34 mouse cellular contexts compared by ENCODE assay signal in the genomic region with DNA sequence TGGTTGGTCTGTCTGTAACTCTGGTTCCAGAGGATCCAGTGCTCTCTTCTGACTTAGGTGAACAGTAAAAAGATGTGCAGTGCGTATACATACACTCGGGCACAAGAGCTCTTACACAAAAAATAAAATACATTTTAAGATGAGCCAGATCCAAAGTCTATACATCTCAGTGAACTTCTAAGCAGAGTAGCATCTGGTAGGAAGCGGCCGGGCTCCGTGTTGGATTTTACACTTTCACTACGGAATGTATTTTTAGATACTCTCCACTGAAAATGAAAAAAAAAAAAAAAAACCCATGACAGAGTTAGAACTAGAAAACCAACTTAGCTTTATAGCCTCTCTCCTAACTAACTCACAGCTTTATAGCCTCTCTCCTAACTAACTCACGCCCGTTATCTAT. TPM values are rescaled to one million over a fixed set of nuclear protein-coding genes. Genes with fewer than 3 reads are reported as not detected.
"Had no signal": no experiment of that assay in that cellular context is flagged by ENCODE, and none has a peak within 500 bp of the region (broad histone marks: within the 10 kb centered on the region; RNA-seq: fewer than 3 reads in every experiment).

No protein-coding gene starts in this region.

- ATAC-seq: hindbrain, embryonic 16.5 days; hindbrain, postnatal 0 days; inflammation-experienced regulatory T-cells, adult 6 months; intestine, embryonic 15.5 days; intestine, embryonic 16.5 days; intestine, postnatal 0 days had no signal

- H3K36me3 ChIP-seq: heart, embryonic 13.5 days; heart, embryonic 15.5 days; hindbrain, embryonic 10.5 days; hindbrain, embryonic 12.5 days; hindbrain, embryonic 13.5 days; hindbrain, embryonic 15.5 days; intestine, embryonic 15.5 days; kidney, embryonic 15.5 days had no signal

- H3K9ac ChIP-seq: heart, embryonic 13.5 days; heart, embryonic 15.5 days; hindbrain, embryonic 12.5 days; hindbrain, embryonic 13.5 days; hindbrain, embryonic 14.5 days; hindbrain, embryonic 15.5 days; intestine, embryonic 15.5 days; kidney, embryonic 15.5 days had no signal

- H3K27me3 ChIP-seq: hindbrain, embryonic 15.5 days had no signal

- H3K4me3 ChIP-seq: heart, embryonic 13.5 days; heart, embryonic 15.5 days; hindbrain, embryonic 10.5 days; hindbrain, embryonic 12.5 days; hindbrain, embryonic 13.5 days; hindbrain, embryonic 15.5 days; intestine, embryonic 15.5 days; kidney, embryonic 15.5 days; layer of hippocampus, adult 2 months; left cerebral cortex, adult 2 months had no signal

- DNase-seq: heart, postnatal 10 days; heart, postnatal 14 days; heart, postnatal 36 days; heart, postnatal 4 days; kidney, adult 11 months; kidney, adult 18-20 months; kidney, adult 2 months; kidney, adult 8-10 months; kidney, adult 9 months; kidney, postnatal 10 days; kidney, postnatal 14 days; kidney, postnatal 25 days; kidney, postnatal 36 days; kidney, postnatal 4 days; layer of hippocampus, adult 9-11 months; layer of hippocampus, postnatal 36 days had no signal

- H3K9me3 ChIP-seq: heart, embryonic 13.5 days; heart, embryonic 15.5 days; hindbrain, embryonic 10.5 days; hindbrain, embryonic 12.5 days; hindbrain, embryonic 13.5 days; hindbrain, embryonic 15.5 days; intestine, embryonic 15.5 days; kidney, embryonic 15.5 days had no signal

- H3K27ac ChIP-seq: heart, embryonic 13.5 days; heart, embryonic 15.5 days; hindbrain, embryonic 10.5 days; hindbrain, embryonic 12.5 days; hindbrain, embryonic 13.5 days; hindbrain, embryonic 14.5 days; hindbrain, embryonic 15.5 days; hindbrain, postnatal 0 days; intestine, embryonic 15.5 days; kidney, embryonic 15.5 days; kidney, postnatal 0 days; layer of hippocampus, adult 2 months; left cerebral cortex, adult 2 months had no signal

- H3K4me2 ChIP-seq: heart, embryonic 13.5 days; heart, embryonic 15.5 days; hindbrain, embryonic 12.5 days; hindbrain, embryonic 13.5 days; hindbrain, embryonic 14.5 days; hindbrain, embryonic 15.5 days; intestine, embryonic 15.5 days; kidney, embryonic 15.5 days had no signal

RNA-seq across cellular contexts. Expression of gene Ccdc65, which starts 27.3 kb away (rescaled TPM):
- total RNA-seq: hematopoietic stem cell, adult 5-6 weeks had no signal
- polyA plus RNA-seq: inflammation-experienced regulatory T-cells, adult 6 months had no signal

RNA-seq across cellular contexts. Expression of gene Cacnb3, which starts 50.0 kb away (rescaled TPM):
- total RNA-seq: hematopoietic stem cell, adult 5-6 weeks had no signal
